Mouse (Mus musculus) megakaryocyte progenitor cell, adult 5-6 weeks (primary cell): Measurements from ENCODE around the gene Sfxn1. TPM values are rescaled to one million over a fixed set of nuclear protein-coding genes. Genes with fewer than 3 reads are reported as not detected.
A peak's percentile ranks its signal among the peaks of the same experiment; 100 is the strongest.

ENCODE experiments used
- ATAC-seq: replicated peaks from 2 replicates; pipeline ENCODE4 v1.8.0; 2016; ENCODE audit warnings: mild to moderate bottlenecking, moderate TSS enrichment, inconsistent platforms; ENCODE audit not compliant: poor library complexity
- total RNA-seq, 2 experiments: library from RNA; stranded (forward) in 1 of 2; stranded (reverse) in 1 of 2; fragments of 157-497, 149-512 nt in 1 of 2; fragments of 200-1000 nt in 1 of 2; gene quantifications; 2 replicates each; pipeline versions ENCODE4 v1.2.3 to v1.2.4; 2015 to 2017

Sfxn1 gene
- total RNA-seq, 2 experiments from 2014 or later = 82.3 to 162 TPM

DNA sequence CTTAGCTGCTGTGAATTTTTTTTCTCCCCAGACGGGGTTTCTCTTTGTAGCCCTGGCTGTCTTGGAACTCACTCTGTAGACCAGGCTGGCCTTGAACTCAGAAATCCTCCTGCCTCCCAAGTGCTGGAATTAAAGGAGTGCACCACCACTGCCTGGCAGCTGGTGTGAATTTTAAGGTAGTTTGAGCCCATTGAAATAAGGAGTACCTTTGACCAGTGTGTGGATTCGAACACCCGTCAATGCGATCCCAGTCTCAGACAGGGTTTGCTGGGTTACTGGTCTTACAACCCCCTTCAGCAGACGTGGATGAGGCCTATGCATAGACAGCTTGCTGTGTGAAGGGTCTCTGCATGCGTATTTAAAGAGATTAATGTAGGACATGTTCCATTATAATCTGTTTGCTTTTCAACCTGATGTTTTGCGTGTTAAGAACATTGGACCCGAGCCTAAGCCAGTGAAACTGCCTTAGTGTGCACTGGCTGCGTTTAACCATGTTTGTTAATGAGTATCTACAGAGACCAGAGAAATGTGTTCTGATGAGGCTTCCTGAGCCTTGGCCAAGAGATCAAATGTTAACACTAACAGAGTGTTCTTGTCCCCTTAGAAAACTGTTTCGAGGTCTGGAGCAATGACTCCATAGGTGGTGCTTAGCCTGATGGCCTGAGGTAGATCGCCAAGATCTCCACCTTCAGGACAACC is 5.2 kb downstream of the Sfxn1 start:
- no peak for ATAC-seq

DNA sequence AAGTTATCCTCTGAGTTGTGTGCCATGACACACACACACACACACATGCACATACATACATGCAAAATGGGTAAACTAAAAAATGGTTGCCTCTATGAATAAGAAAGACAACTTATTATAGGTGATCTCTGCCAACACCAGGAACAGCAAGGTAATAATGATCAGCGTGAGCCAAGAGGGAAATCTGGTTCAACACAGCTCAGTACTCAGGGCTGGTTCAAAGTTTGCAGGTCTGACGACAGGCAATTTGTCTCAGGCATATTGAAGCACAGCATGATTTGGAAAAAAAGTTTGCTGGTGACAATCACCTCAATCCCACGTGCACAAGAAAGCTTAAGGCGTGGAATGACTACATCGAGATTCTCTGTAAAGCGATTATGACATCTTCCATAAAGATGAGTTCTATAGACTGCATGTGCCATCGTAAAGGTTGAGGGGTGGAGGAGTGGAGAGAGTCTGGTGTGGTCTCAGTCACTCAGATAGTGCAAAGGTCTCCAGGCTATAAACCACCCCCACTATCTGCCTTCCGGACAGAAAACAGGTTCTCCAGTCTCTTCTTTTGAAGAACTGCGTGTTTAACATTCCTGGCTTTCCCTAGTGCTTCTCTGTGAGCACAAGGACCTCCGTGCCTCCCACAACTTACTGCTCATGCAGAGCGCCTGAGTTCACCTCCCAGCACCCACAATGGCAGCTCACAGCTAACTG is 6.0 kb downstream of the Sfxn1 start:
- ATAC-seq = no peak

GRCm38 (mm10) chr13:54079782-54080759 is 8.4 kb downstream of the Sfxn1 start:
- 0 out of 2 replicates have a peak, but pooled peaks have one; percentile 30 for ATAC-seq

GRCm38 (mm10) chr13:54080785-54081184 is 9.1 kb downstream of the Sfxn1 start:
- peak; percentile 66 for ATAC-seq

DNA sequence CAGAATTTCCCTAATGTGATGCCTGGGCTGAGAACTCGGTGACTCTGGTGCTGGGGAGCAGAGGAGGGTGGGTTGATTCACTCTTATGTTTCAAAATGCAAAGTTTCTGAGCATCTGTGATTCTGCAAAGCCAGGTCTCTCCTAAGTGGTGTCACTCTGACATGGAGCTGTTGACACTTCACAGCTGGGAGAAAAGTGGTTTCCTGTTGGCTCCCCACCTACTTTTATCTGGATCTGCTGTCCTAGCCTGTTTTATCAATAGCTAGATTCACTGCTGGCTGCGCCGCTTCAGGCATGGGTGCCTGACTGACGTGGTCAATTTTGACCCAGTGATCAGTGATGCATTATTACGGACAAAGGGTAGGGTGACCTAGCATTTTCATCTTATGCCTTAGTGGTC is 11.3 kb downstream of the Sfxn1 start:
- no peak for ATAC-seq

DNA sequence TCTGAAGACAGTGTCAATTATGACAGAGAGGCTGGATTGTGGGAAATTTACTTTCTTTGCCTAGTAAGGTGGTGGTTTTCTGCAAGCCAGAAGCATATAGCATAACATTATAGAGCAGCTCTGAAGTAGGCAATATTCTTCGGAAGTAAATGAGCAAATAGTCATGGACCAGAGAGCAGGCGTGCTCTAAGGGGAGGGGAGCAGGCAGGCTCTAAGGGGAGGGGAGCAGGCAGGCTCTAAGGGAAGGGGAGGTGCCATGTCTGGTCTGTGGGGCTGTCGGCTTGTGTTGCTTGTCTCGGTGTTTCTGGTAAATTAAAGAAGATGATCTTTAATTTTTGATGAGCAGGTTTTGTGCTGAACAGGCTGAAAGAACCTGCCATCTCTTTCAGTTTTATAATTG is 12.5 kb downstream of the Sfxn1 start:
- no peak for ATAC-seq

DNA sequence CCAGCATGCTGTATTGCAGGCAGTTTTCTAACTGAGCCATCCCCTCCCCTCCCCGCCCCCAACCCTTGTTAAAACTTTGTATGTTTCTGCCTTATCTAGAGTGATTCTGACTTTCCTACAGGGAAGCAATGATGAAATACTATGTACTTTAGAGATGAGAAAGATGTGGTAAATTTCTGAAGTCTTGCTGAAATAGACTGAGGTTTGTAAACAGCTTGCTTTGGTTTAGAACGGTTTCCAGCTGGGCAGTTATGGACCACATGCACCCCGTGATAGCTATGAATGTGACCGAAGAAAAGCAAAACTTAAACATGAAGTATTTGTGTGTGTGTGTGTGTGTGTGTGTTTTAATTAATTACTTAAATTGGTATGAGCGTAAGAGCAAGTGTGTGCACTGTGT is 13.2 kb downstream of the Sfxn1 start:
- no peak for ATAC-seq

DNA sequence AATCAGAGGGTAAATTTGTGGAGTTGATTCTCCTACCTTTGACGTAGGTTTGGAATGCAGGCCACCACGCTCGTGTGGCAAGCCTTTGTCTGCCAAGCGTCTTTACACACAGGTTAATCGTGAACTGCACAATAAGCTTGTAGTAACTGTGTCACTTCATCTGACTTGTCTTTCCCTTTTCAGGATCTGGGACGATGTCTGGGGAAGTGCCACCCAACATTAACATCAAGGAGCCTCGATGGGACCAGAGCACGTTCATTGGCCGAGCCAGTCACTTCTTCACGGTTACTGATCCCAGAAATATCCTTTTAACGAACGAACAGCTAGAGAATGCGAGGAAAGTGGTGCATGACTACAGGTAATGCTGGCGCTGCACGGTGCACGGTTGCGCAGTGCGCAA is 13.6 kb downstream of the Sfxn1 start:
- no peak for ATAC-seq

- peak; percentile 48; the same call in 1 of the 2 replicates for ATAC-seq
These were observed 20.1 kb downstream of the Sfxn1 start for GRCm38 (mm10) chr13:54091719-54092118.

DNA sequence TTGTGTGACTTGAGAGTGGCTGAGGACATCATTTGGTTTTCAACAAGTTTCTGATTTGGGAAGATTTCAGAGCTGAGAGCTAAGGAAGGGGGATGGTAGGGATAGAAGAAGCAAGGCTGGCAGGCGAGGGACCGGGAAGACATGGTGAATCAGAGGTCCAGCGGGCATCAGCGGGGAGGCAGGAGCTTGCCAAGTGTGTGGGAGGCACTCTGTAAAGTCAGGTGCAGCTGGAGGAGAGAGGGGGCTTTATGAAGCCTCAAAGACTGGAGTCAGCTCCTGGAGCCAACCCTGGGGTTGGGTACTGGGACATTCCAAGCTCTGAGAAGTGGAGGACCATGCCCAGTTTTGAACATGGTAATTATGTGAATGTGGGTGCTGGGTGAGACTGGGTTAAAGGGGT is 22.7 kb downstream of the Sfxn1 start:
- no peak for ATAC-seq

DNA sequence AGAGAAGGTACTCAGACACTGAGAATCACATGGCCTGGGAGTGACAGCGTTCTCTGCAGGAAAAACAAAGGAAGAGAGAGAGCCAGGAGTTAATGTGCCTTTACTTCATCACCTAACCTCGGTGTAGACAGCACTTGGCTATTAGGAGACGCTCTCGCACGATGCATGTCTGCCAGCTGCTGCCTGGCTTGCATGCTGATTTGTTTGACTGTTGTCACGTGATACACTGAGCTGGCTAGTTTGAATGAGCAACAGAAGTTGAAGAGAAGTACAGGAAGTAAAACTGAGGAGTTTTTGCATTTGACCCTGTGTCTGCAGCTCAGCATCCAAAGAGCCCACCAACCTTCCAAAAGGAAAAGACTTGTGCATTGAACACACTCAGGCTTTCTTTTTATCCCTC is 23.3 kb downstream of the Sfxn1 start:
- ATAC-seq = no peak

GRCm38 (mm10) chr13:54095721-54096120 is 24.1 kb downstream of the Sfxn1 start:
- ATAC-seq = no peak

- ATAC-seq = no peak
These were observed 25.6 kb downstream of the Sfxn1 start for GRCm38 (mm10) chr13:54097227-54097626.

DNA sequence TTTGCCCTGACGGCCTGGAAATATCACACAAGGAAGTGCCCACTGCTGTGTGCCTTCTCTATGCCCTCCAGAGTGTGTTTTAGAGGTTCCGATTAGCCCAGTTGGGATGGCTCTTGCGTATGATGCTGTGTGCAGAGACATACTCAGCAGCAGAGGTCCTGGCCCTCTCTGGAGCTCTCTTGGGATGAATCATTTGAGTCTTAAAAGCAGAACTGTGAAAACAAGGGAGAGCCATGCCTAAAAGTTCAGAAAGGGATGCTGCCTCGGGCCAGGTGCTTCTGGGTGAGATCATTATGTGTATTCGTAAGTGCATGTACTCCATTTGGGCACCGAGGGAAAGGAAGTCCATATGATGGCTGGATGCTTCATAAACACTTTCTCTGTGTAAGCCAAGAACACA is 26.1 kb downstream of the Sfxn1 start:
- ATAC-seq = no peak

DNA sequence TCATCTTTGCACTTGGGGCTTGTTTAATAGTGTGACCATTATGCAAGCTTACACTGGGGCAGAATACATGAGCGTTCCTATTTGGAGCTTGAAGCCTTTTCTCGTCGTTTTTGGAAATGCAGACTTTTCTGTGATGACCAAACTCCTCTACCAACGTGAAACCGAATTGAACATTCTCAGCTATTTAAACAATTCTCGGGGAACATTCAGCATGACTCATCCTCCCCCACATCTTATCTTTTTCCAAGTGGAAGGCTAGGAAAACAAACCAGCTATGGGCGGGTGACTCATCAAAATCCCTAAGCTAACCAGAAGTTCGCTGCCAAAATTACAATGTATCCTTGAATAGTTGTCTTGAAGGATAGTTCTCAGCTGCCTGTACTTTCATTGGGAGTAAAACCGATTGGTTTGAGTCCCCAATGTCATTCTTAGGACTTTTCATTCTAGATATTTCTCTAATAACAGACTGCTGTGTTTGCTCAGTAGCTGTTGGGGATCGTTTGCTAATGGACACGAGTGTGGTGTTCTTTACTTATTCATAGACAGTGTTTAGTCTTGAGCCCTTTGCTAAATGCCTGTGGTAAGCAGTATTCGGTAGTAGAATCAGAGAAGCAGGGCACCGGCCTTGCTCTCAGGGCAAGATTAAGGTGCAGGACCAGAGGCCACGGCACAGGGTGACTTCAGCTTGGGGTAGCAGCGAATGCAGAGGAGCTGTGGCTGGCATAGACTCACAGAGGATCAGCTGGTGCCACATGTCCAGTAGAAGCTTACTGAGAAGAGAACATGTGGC is 29.6 kb downstream of the Sfxn1 start:
- ATAC-seq = no peak

GRCm38 (mm10) chr13:54102061-54102460 is 30.4 kb downstream of the Sfxn1 start:
- no peak for ATAC-seq

GRCm38 (mm10) chr13:54103271-54103670 is 31.6 kb downstream of the Sfxn1 start:
- no peak for ATAC-seq

GRCm38 (mm10) chr13:54103866-54104265 is 32.2 kb downstream of the Sfxn1 start:
- no peak for ATAC-seq

- ATAC-seq = peak; percentile 98
These were observed 42.3 kb downstream of the Sfxn1 start for GRCm38 (mm10) chr13:54113819-54114550.

DNA sequence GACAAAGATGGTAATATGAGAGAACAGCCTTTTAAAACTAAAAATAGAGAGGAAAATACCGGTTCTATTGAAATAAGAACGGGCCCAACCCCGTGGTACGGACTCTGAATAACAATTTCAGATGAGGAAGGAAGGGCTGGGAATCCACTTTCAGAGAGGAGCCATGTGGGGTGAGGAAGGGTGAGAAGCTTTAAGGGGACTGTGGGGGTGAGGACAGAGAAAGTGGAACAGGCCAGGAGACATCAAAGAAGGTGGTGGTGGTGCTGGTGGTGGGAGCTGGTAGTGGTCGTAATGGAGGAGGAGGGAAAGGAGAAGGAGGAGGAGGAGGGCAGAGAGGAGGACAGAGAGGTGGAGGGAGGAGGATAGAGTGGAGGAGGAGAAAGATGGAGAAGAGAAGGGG is 43.3 kb downstream of the Sfxn1 start:
- ATAC-seq = no peak
